Mouse (Mus musculus) MEL (cell line): ENCODE measurements at regions not wholly inside any gene's neighbourhood (a gene's known extent, or its start where the extent isn't known, plus 50 kb on each side); places are given as distances from the start of the nearest gene placed in this dataset.

ENCODE experiments used
- DNase-seq: peaks from one replicate; pipeline ENCODE4 v3.0.0; 2011; ENCODE audit warnings: low read depth, low spot score
- H3K27ac ChIP-seq: 2 replicates; pipeline ENCODE4 v1.5.1; 2012; ENCODE audit warnings: low read depth, mild to moderate bottlenecking, control low read depth, low read length, moderate library complexity; ENCODE audit not compliant: control insufficient read depth
- H3K27me3 ChIP-seq, 2 experiments: fragments of 150-350 bp in 1 of 2; sonication (generic) in 1 of 2; 2 replicates each; pipeline ENCODE4 v1.6.1; 2012; ENCODE audit warnings: low read length in 2 of 2, mild to moderate bottlenecking in 2 of 2, improper control_type of control experiment in 1 of 2, moderate library complexity in 1 of 2; ENCODE audit not compliant: insufficient read depth in 2 of 2, control insufficient read depth in 1 of 2
- H3K36me3 ChIP-seq, 2 experiments: 2 replicates each; pipeline ENCODE4 v1.6.1; 2012 to 2014; ENCODE audit warnings: low read length in 2 of 2, improper control_type of control experiment in 1 of 2, inconsistent platforms in 1 of 2, mild to moderate bottlenecking in 1 of 2; ENCODE audit not compliant: insufficient read depth in 2 of 2, control insufficient read depth in 1 of 2
- H3K4me1 ChIP-seq, 2 experiments: fragments of 150-350 bp in 1 of 2; sonication (generic) in 1 of 2; 2 replicates each; pipeline ENCODE4 v1.6.1; 2012; ENCODE audit warnings: low read length in 2 of 2, improper control_type of control experiment in 1 of 2, mild to moderate bottlenecking in 1 of 2; ENCODE audit not compliant: insufficient read depth in 2 of 2, control insufficient read depth in 1 of 2
- H3K4me3 ChIP-seq, 2 experiments: fragments of 150-350 bp in 1 of 2; sonication (generic) in 1 of 2; 2 replicates each; pipeline ENCODE4 v1.5.1; 2012; ENCODE audit warnings: low read depth in 2 of 2, low read length in 2 of 2, mild to moderate bottlenecking in 2 of 2, moderate library complexity in 2 of 2, control low read depth in 1 of 2, improper control_type of control experiment in 1 of 2; ENCODE audit not compliant: control insufficient read depth in 1 of 2, insufficient read depth in 1 of 2
- H3K79me2 ChIP-seq: 2 replicates; pipeline ENCODE4 v1.6.1; 2012; ENCODE audit warnings: mild to moderate bottlenecking, low read length, moderate library complexity; ENCODE audit not compliant: control insufficient read depth, poor library complexity, insufficient read depth
- H3K9ac ChIP-seq: 2 replicates; pipeline ENCODE4 v1.6.1; 2012; ENCODE audit warnings: low read depth, mild to moderate bottlenecking, control low read depth, low read length, moderate library complexity; ENCODE audit not compliant: control insufficient read depth, poor library complexity, severe bottlenecking
- H3K9me3 ChIP-seq: fragments of 150-350 bp; sonication (generic); replicated peaks from 2 replicates; pipeline ENCODE4 v1.6.1; 2012; ENCODE audit warnings: mild to moderate bottlenecking, low read length, improper control_type of control experiment, moderate library complexity; ENCODE audit not compliant: insufficient read depth
- CHD1 ChIP-seq: IDR thresholded peaks from 2 replicates; pipeline ENCODE4 v1.6.1; 2012; ENCODE audit warnings: low read depth, mild to moderate bottlenecking, inconsistent platforms, low read length, improper control_type of control experiment
- CHD2 ChIP-seq: IDR thresholded peaks from 2 replicates; pipeline ENCODE4 v1.6.1; 2011; ENCODE audit warnings: low read length, improper control_type of control experiment
- CTCF ChIP-seq, 3 experiments: IDR thresholded peaks in 2 of 3; conservative IDR thresholded peaks in 1 of 3; 2 replicates each; pipeline ENCODE4 v1.5.1; 2011 to 2012; ENCODE audit warnings: low read length in 3 of 3, low read depth in 2 of 3, mild to moderate bottlenecking in 2 of 3, improper control_type of control experiment in 1 of 3, inconsistent platforms in 1 of 3, mixed read lengths in 1 of 3, moderate library complexity in 1 of 3; ENCODE audit not compliant: control insufficient read depth in 1 of 3, insufficient read depth in 1 of 3, poor library complexity in 1 of 3, severe bottlenecking in 1 of 3
- E2F4 ChIP-seq: IDR thresholded peaks from 2 replicates; pipeline ENCODE4 v1.6.1; 2011; ENCODE audit warnings: low read depth, low read length, improper control_type of control experiment, borderline replicate concordance
- ELF1 ChIP-seq: IDR thresholded peaks from 2 replicates; pipeline ENCODE4 v1.6.1; 2014; ENCODE audit warnings: low read depth, mild to moderate bottlenecking, inconsistent platforms, low read length, improper control_type of control experiment, moderate library complexity
- EP300 ChIP-seq, 2 experiments: IDR thresholded peaks; 2 replicates each; pipeline ENCODE4 v1.6.1; 2011; ENCODE audit warnings: improper control_type of control experiment in 2 of 2, low read length in 2 of 2, low read depth in 1 of 2, mild to moderate bottlenecking in 1 of 2
- ETS1 ChIP-seq: IDR thresholded peaks from 2 replicates; pipeline ENCODE4 v1.6.1; 2012; ENCODE audit warnings: low read depth, mild to moderate bottlenecking, inconsistent platforms, low read length, improper control_type of control experiment, moderate library complexity
- GABPA ChIP-seq: IDR thresholded peaks from 2 replicates; pipeline ENCODE4 v1.6.1; 2012; ENCODE audit warnings: low read depth, mild to moderate bottlenecking, inconsistent platforms, low read length, improper control_type of control experiment, moderate library complexity
- GATA1 ChIP-seq: IDR thresholded peaks from 2 replicates; pipeline ENCODE4 v1.6.1; 2011; ENCODE audit warnings: low read depth, low read length, improper control_type of control experiment
- KAT2A ChIP-seq: conservative IDR thresholded peaks from 2 replicates; pipeline ENCODE4 v1.6.1; 2012; ENCODE audit warnings: low read depth, low read length, improper control_type of control experiment, inconsistent platforms
- MAFK ChIP-seq: IDR thresholded peaks from 2 replicates; pipeline ENCODE4 v1.6.1; 2011; ENCODE audit warnings: low read depth, mild to moderate bottlenecking, low read length, improper control_type of control experiment, borderline replicate concordance
- MAZ ChIP-seq: IDR thresholded peaks from 2 replicates; pipeline ENCODE4 v1.6.1; 2012; ENCODE audit warnings: low read depth, mild to moderate bottlenecking, inconsistent platforms, low read length, improper control_type of control experiment
- MEF2A ChIP-seq: IDR thresholded peaks from 2 replicates; pipeline ENCODE4 v1.6.1; 2014; ENCODE audit warnings: low read depth, mild to moderate bottlenecking, inconsistent platforms, low read length, improper control_type of control experiment; ENCODE audit not compliant: poor library complexity, insufficient replicate concordance, severe bottlenecking; ENCODE audit errors: extremely low read depth
- MYB ChIP-seq: IDR thresholded peaks from 2 replicates; pipeline ENCODE4 v1.6.1; 2011; ENCODE audit warnings: mild to moderate bottlenecking, low read depth, low read length, improper control_type of control experiment
- MYC ChIP-seq: IDR thresholded peaks from 2 replicates; pipeline ENCODE4 v1.6.1; 2011; ENCODE audit warnings: low read depth, mild to moderate bottlenecking, low read length, improper control_type of control experiment, moderate library complexity
- NRF1 ChIP-seq: IDR thresholded peaks from 2 replicates; pipeline ENCODE4 v1.6.1; 2014; ENCODE audit warnings: low read depth, mild to moderate bottlenecking, inconsistent platforms, low read length, improper control_type of control experiment, moderate library complexity; ENCODE audit not compliant: poor library complexity, insufficient read depth, severe bottlenecking
- POLR2A ChIP-seq, 2 experiments: IDR thresholded peaks; 2 replicates each; pipeline ENCODE4 v1.6.1; 2011 to 2012; ENCODE audit warnings: low read length in 2 of 2, mild to moderate bottlenecking in 2 of 2, control low read depth in 1 of 2, improper control_type of control experiment in 1 of 2, low read depth in 1 of 2, moderate library complexity in 1 of 2; ENCODE audit not compliant: control insufficient read depth in 1 of 2, insufficient read depth in 1 of 2, poor library complexity in 1 of 2
- POLR2AphosphoS2 ChIP-seq: IDR thresholded peaks from 2 replicates; pipeline ENCODE4 v1.6.1; 2011; ENCODE audit warnings: low read length, improper control_type of control experiment
- POLR2AphosphoS5 ChIP-seq: IDR thresholded peaks from 2 replicates; pipeline ENCODE4 v1.6.1; 2012; ENCODE audit warnings: low read depth, borderline replicate concordance, mild to moderate bottlenecking, inconsistent platforms, low read length, moderate library complexity, mixed read lengths
- RAD21 ChIP-seq: IDR thresholded peaks from 2 replicates; pipeline ENCODE4 v1.6.1; 2011; ENCODE audit warnings: mild to moderate bottlenecking, low read depth, low read length, improper control_type of control experiment
- RCOR1 ChIP-seq: IDR thresholded peaks from 2 replicates; pipeline ENCODE4 v1.6.1; 2012; ENCODE audit warnings: low read depth, mild to moderate bottlenecking, inconsistent platforms, low read length, improper control_type of control experiment
- SIN3A ChIP-seq: IDR thresholded peaks from 2 replicates; pipeline ENCODE4 v1.6.1; 2012; ENCODE audit warnings: low read length, improper control_type of control experiment, inconsistent platforms
- SMC3 ChIP-seq: IDR thresholded peaks from 2 replicates; pipeline ENCODE4 v1.6.1; 2011; ENCODE audit warnings: low read depth, low read length, improper control_type of control experiment
- TAL1 ChIP-seq: IDR thresholded peaks from 2 replicates; pipeline ENCODE4 v1.6.1; 2012; ENCODE audit warnings: mild to moderate bottlenecking, inconsistent platforms, low read length, moderate library complexity, mixed read lengths
- TBP ChIP-seq: IDR thresholded peaks from 2 replicates; pipeline ENCODE4 v1.8.0; 2011; ENCODE audit warnings: low read depth, low read length, improper control_type of control experiment
- UBTF ChIP-seq: IDR thresholded peaks from 2 replicates; pipeline ENCODE4 v1.6.1; 2012; ENCODE audit warnings: low read depth, mild to moderate bottlenecking, inconsistent platforms, low read length, improper control_type of control experiment, moderate library complexity, borderline replicate concordance; ENCODE audit not compliant: insufficient read depth
- USF1 ChIP-seq: IDR thresholded peaks from 2 replicates; pipeline ENCODE4 v1.6.1; 2014; ENCODE audit warnings: low read depth, mild to moderate bottlenecking, inconsistent platforms, low read length, improper control_type of control experiment, moderate library complexity
- USF2 ChIP-seq, 2 experiments: IDR thresholded peaks; 2 replicates each; pipeline ENCODE4 v1.6.1; 2011 to 2012; ENCODE audit warnings: improper control_type of control experiment in 2 of 2, low read length in 2 of 2, borderline replicate concordance in 1 of 2, inconsistent platforms in 1 of 2, low read depth in 1 of 2, mild to moderate bottlenecking in 1 of 2; ENCODE audit not compliant: insufficient read depth in 1 of 2
- ZC3H11A ChIP-seq: IDR thresholded peaks from 2 replicates; pipeline ENCODE4 v1.6.1; 2012; ENCODE audit warnings: low read depth, mild to moderate bottlenecking, inconsistent platforms, low read length, improper control_type of control experiment
- ZKSCAN1 ChIP-seq: IDR thresholded peaks from 2 replicates; pipeline ENCODE4 v1.6.1; 2012; ENCODE audit warnings: low read depth, mild to moderate bottlenecking, inconsistent platforms, low read length, improper control_type of control experiment, moderate library complexity
- ZMIZ1 ChIP-seq: IDR thresholded peaks from 2 replicates; pipeline ENCODE4 v1.6.1; 2012; ENCODE audit warnings: low read depth, mild to moderate bottlenecking, inconsistent platforms, low read length, improper control_type of control experiment, moderate library complexity
- ZNF384 ChIP-seq: IDR thresholded peaks from 2 replicates; pipeline ENCODE4 v1.6.1; 2012; ENCODE audit warnings: low read depth, mild to moderate bottlenecking, inconsistent platforms, low read length, improper control_type of control experiment

- peak; percentile 83 for TF ChIP-seq ETS1
Observed at GRCm38 (mm10) chr11:113107205-113107844, 325.3 kb downstream of the Sox9 start (continued).

GRCm38 (mm10) chr11:113107966-113108699, 326.1 kb downstream of the Sox9 start:
- peak overlapping the region; percentile 51; the same call in 1 of the 2 replicates for H3K27ac ChIP-seq
- no peaks in the 10 kb centered on the region for H3K9me3 ChIP-seq
- no peaks in the 10 kb centered on the region for H3K27me3 ChIP-seq
- no peaks in the 10 kb centered on the region for H3K79me2 ChIP-seq
- H3K4me3 ChIP-seq, result peak overlapping the region; percentile 15 to 26; a peak in 3 of 4 replicates
- peak overlapping the region; percentile 20; the same call in 1 of the 2 replicates for H3K9ac ChIP-seq
- H3K4me1 ChIP-seq, result peaks cover 23 to 29% of the 10 kb centered on the region in 2 experiments
- DNase-seq, result peak; percentile 81
- H3K36me3 ChIP-seq, result peaks cover 0 to 24% of the 10 kb centered on the region in 2 experiments; a peak in 2 of 4 replicates
- TF ChIP-seq POLR2A (IDR thresholded peaks at IDR 0.05; ENCODE audit: control insufficient read depth in 1 of 2, insufficient read depth in 1 of 2, low read depth in 1 of 2, low read length in 2 of 2, poor library complexity in 1 of 2), result no peak
- TF ChIP-seq SMC3, result no peak
- no peak for TF ChIP-seq MAZ
- TF ChIP-seq MYB, result peak; percentile 75
- TF ChIP-seq UBTF, result no peak
- TF ChIP-seq ZKSCAN1, result no peak
- no peak for TF ChIP-seq MEF2A
- TF ChIP-seq TAL1, result peak; percentile 42
- no peak for TF ChIP-seq POLR2AphosphoS5
- TF ChIP-seq GATA1, result peak; percentile 84
- peak; percentile 61 for TF ChIP-seq ETS1
- no peak for TF ChIP-seq ZC3H11A
- no peak for TF ChIP-seq MAFK
- TF ChIP-seq E2F4, result no peak
- TF ChIP-seq CTCF (IDR thresholded peaks at IDR 0.05 in 2 of 3, conservative IDR thresholded peaks at IDR 0.05 in 1 of 3; ENCODE audit: control insufficient read depth in 1 of 3, insufficient read depth in 1 of 3, low read depth in 2 of 3, low read length in 3 of 3, poor library complexity in 1 of 3, severe bottlenecking in 1 of 3), result no peak
- TF ChIP-seq ZMIZ1, result no peak
- TF ChIP-seq ZNF384, result no peak
- TF ChIP-seq TBP, result 0 out of 2 replicates have a peak, but pooled peaks have one; percentile 9
- TF ChIP-seq KAT2A, result no peak
- no peak for TF ChIP-seq POLR2AphosphoS2
- TF ChIP-seq ELF1, result no peak
- TF ChIP-seq EP300 (IDR thresholded peaks at IDR 0.05; ENCODE audit: low read depth in 1 of 2, low read length in 2 of 2), result peak; percentile 88 to 89
- TF ChIP-seq GABPA, result no peak
- 0 out of 2 replicates have a peak, but pooled peaks have one; percentile 28 for TF ChIP-seq USF1
- TF ChIP-seq RCOR1, result no peak; the same call in none of the 2 replicates
- no peak for TF ChIP-seq CHD2
- TF ChIP-seq NRF1, result no peak
- 0 out of 2 replicates have a peak, but pooled peaks have one; percentile 25 for TF ChIP-seq MYC
- no peak for TF ChIP-seq CHD1
- no peak for TF ChIP-seq USF2 (IDR thresholded peaks at IDR 0.05; ENCODE audit: borderline replicate concordance in 1 of 2, insufficient read depth in 1 of 2, low read depth in 1 of 2, low read length in 2 of 2)
- no peak for TF ChIP-seq SIN3A
- no peak for TF ChIP-seq RAD21
